In genomic region chr7:19802995-19803394, GRCm38 (mm10) we compare ENCODE assay signal across 9 mouse cellular contexts. TPM values are rescaled to one million over a fixed set of nuclear protein-coding genes. Genes with fewer than 3 reads are reported as not detected.
DNase-seq lines count a peak whose midpoint lies in the region; ATAC-seq and TF ChIP-seq lines count a peak whose summit lies in the region.
"Had no signal": no experiment of that assay in that cellular context is flagged by ENCODE, and none has a peak within 500 bp of the region (broad histone marks: within the 10 kb centered on the region; RNA-seq: fewer than 3 reads in every experiment).

No protein-coding gene starts in this region.

- H3K79me2 ChIP-seq in MEL (ENCODE audit: control insufficient read depth, insufficient read depth, low read length, poor library complexity), result no peaks in the 10 kb centered on the region

- DNase-seq in intestine, embryonic 14.5 days (ENCODE audit: low spot score), result peak; percentile 91
- DNase-seq in MEL (ENCODE audit: low read depth, low spot score), result peak; percentile 59
- DNase-seq in limb, embryonic 11.5 days (ENCODE audit: low spot score), result peak; percentile 83
- peak; percentile 80 for DNase-seq in neural tube, embryonic 10.5 days (ENCODE audit: extremely low spot score, low spot score)
- peak; percentile 79 for DNase-seq in thymus, postnatal 25 days

- ATAC-seq in intestine, embryonic 14.5 days (replicated peaks; ENCODE audit: low FRiP score, low TSS enrichment, low read depth), result no peak
- no peak for ATAC-seq in intestine, embryonic 15.5 days
- ATAC-seq in hindbrain, embryonic 13.5 days (ENCODE audit: low FRiP score), result peak; percentile 68; the same call in 1 of the 2 replicates
- ATAC-seq in limb, embryonic 11.5 days (ENCODE audit: insufficient number of reproducible peaks, low FRiP score, low TSS enrichment, low read depth), result no peak

- no peaks in the 10 kb centered on the region for H3K4me1 ChIP-seq in intestine, embryonic 14.5 days (replicated peaks; ENCODE audit: control insufficient read depth, insufficient read depth, low read length)
- H3K4me1 ChIP-seq in intestine, embryonic 15.5 days (replicated peaks), result no peaks in the 10 kb centered on the region
- H3K4me1 ChIP-seq in MEL (ENCODE audit: control insufficient read depth in 1 of 2, insufficient read depth in 2 of 2, low read length in 2 of 2), result no peaks in the 10 kb centered on the region; a peak in 1 of 4 replicates
- H3K4me1 ChIP-seq in cortical plate, adult 2 months (ENCODE audit: control insufficient read depth, insufficient read depth, low read length), result no peaks in the 10 kb centered on the region
- H3K4me1 ChIP-seq in hindbrain, embryonic 13.5 days (replicated peaks), result no peaks in the 10 kb centered on the region
- H3K4me1 ChIP-seq in limb, embryonic 11.5 days (ENCODE audit: control insufficient read depth, insufficient read depth, low read length), result no peaks in the 10 kb centered on the region
- H3K4me1 ChIP-seq: embryonic facial prominence, embryonic 12.5 days had no signal

- H3K9me3 ChIP-seq in intestine, embryonic 14.5 days (ENCODE audit: control insufficient read depth, low read length), result no peaks in the 10 kb centered on the region
- no peaks in the 10 kb centered on the region for H3K9me3 ChIP-seq in intestine, embryonic 15.5 days
- H3K9me3 ChIP-seq in MEL (replicated peaks; ENCODE audit: insufficient read depth, low read length), result no peaks in the 10 kb centered on the region
- H3K9me3 ChIP-seq in hindbrain, embryonic 13.5 days, result peaks cover 7% of the 10 kb centered on the region
- no peaks in the 10 kb centered on the region for H3K9me3 ChIP-seq in limb, embryonic 11.5 days (ENCODE audit: control insufficient read depth, low read length)
- H3K9me3 ChIP-seq: embryonic facial prominence, embryonic 12.5 days had no signal

- no peaks in the 10 kb centered on the region for H3K36me3 ChIP-seq in intestine, embryonic 14.5 days (ENCODE audit: control insufficient read depth, insufficient read depth, low read length)
- H3K36me3 ChIP-seq in intestine, embryonic 15.5 days, result no peaks in the 10 kb centered on the region
- H3K36me3 ChIP-seq in MEL (ENCODE audit: control insufficient read depth in 1 of 2, insufficient read depth in 2 of 2, low read length in 2 of 2), result peaks cover 0 to 2% of the 10 kb centered on the region in 2 experiments; a peak in 1 of 4 replicates
- no peaks in the 10 kb centered on the region for H3K36me3 ChIP-seq in hindbrain, embryonic 13.5 days
- H3K36me3 ChIP-seq in limb, embryonic 11.5 days (ENCODE audit: control insufficient read depth, insufficient read depth, low read length), result no peaks in the 10 kb centered on the region
- H3K36me3 ChIP-seq: embryonic facial prominence, embryonic 12.5 days had no signal

- H3K9ac ChIP-seq in intestine, embryonic 14.5 days (ENCODE audit: low read length), result no peak overlapping the region
- H3K9ac ChIP-seq in intestine, embryonic 15.5 days, result no peak overlapping the region
- no peak overlapping the region for H3K9ac ChIP-seq in MEL (ENCODE audit: control insufficient read depth, low read depth, low read length, poor library complexity, severe bottlenecking)
- no peak overlapping the region for H3K9ac ChIP-seq in hindbrain, embryonic 13.5 days
- no peak overlapping the region for H3K9ac ChIP-seq in limb, embryonic 11.5 days (ENCODE audit: low read length)
- H3K9ac ChIP-seq: embryonic facial prominence, embryonic 12.5 days had no signal

- TF ChIP-seq CTCF in MEL (IDR thresholded peaks at IDR 0.05 in 2 of 3, conservative IDR thresholded peaks at IDR 0.05 in 1 of 3; ENCODE audit: control insufficient read depth in 1 of 3, insufficient read depth in 1 of 3, low read depth in 2 of 3, low read length in 3 of 3, poor library complexity in 1 of 3, severe bottlenecking in 1 of 3), result peak; percentile 84 to 89 (median 84)
- peak; percentile 93 for TF ChIP-seq CTCF in cortical plate, adult 2 months (IDR thresholded peaks at IDR 0.05; ENCODE audit: extremely low read depth, insufficient read depth, low read length)

- H3K27ac ChIP-seq in intestine, embryonic 14.5 days (ENCODE audit: low read depth), result no peak overlapping the region
- H3K27ac ChIP-seq in intestine, embryonic 15.5 days, result no peak overlapping the region
- H3K27ac ChIP-seq in MEL (ENCODE audit: control insufficient read depth, low read depth, low read length), result no peak overlapping the region
- no peak overlapping the region for H3K27ac ChIP-seq in cortical plate, adult 2 months (ENCODE audit: insufficient read depth, low read length)
- no peak overlapping the region for H3K27ac ChIP-seq in hindbrain, embryonic 13.5 days
- H3K27ac ChIP-seq in limb, embryonic 11.5 days (replicated peaks; ENCODE audit: low read depth, low read length), result no peak overlapping the region
- H3K27ac ChIP-seq: embryonic facial prominence, embryonic 12.5 days had no signal

- no peak overlapping the region for H3K4me3 ChIP-seq in intestine, embryonic 14.5 days (ENCODE audit: low read depth, low read length)
- H3K4me3 ChIP-seq in intestine, embryonic 15.5 days (replicated peaks), result no peak overlapping the region
- H3K4me3 ChIP-seq in MEL (ENCODE audit: control insufficient read depth in 1 of 2, insufficient read depth in 1 of 2, low read depth in 2 of 2, low read length in 2 of 2), result no peak overlapping the region
- H3K4me3 ChIP-seq in cortical plate, adult 2 months (ENCODE audit: insufficient read depth, low read length), result no peak overlapping the region
- H3K4me3 ChIP-seq in hindbrain, embryonic 13.5 days, result no peak overlapping the region
- no peak overlapping the region for H3K4me3 ChIP-seq in limb, embryonic 11.5 days (ENCODE audit: low read depth, low read length)
- H3K4me3 ChIP-seq: embryonic facial prominence, embryonic 12.5 days had no signal

- no peaks in the 10 kb centered on the region for H3K27me3 ChIP-seq in intestine, embryonic 14.5 days (replicated peaks; ENCODE audit: control insufficient read depth, insufficient read depth, low read length)
- no peaks in the 10 kb centered on the region for H3K27me3 ChIP-seq in intestine, embryonic 15.5 days (replicated peaks)
- no peaks in the 10 kb centered on the region for H3K27me3 ChIP-seq in MEL (ENCODE audit: control insufficient read depth in 1 of 2, insufficient read depth in 2 of 2, low read length in 2 of 2)
- peaks cover 13% of the 10 kb centered on the region; the same call in 1 of the 2 replicates for H3K27me3 ChIP-seq in hindbrain, embryonic 13.5 days
- H3K27me3 ChIP-seq in limb, embryonic 11.5 days (ENCODE audit: control insufficient read depth, insufficient read depth, low read length), result no peaks in the 10 kb centered on the region
- H3K27me3 ChIP-seq: embryonic facial prominence, embryonic 12.5 days had no signal

- TF ChIP-seq EP300 in MEL (IDR thresholded peaks at IDR 0.05; ENCODE audit: low read depth in 1 of 2, low read length in 2 of 2), result no peak

- WGBS in intestine, embryonic 14.5 days, result 18% methylated on average over 7 of the region's 7 CpGs
- WGBS in intestine, embryonic 15.5 days, result 21% methylated on average over 7 of the region's 7 CpGs
- WGBS in hindbrain, embryonic 13.5 days, result 22% methylated on average over 7 of the region's 7 CpGs
- WGBS in limb, embryonic 11.5 days, result 34% methylated on average over 5 of the region's 7 CpGs

- no peak for TF ChIP-seq POLR2A in MEL (IDR thresholded peaks at IDR 0.05; ENCODE audit: control insufficient read depth in 1 of 2, insufficient read depth in 1 of 2, low read depth in 1 of 2, low read length in 2 of 2, poor library complexity in 1 of 2)
- no peak for TF ChIP-seq POLR2A in cortical plate, adult 2 months (IDR thresholded peaks at IDR 0.05; ENCODE audit: extremely low read depth, insufficient read depth, low read length)

- TF ChIP-seq RAD21 in MEL (IDR thresholded peaks at IDR 0.05; ENCODE audit: low read depth, low read length), result peak; percentile 92

- H3K4me2 ChIP-seq in intestine, embryonic 14.5 days (ENCODE audit: low read length), result no peak overlapping the region
- H3K4me2 ChIP-seq in intestine, embryonic 15.5 days (replicated peaks), result no peak overlapping the region
- H3K4me2 ChIP-seq in hindbrain, embryonic 13.5 days, result no peak overlapping the region
- no peak overlapping the region for H3K4me2 ChIP-seq in limb, embryonic 11.5 days (ENCODE audit: low read depth, severe bottlenecking)
- H3K4me2 ChIP-seq: embryonic facial prominence, embryonic 12.5 days had no signal

RNA-seq across cellular contexts. Expression of gene Cblc, which starts 6.4 kb away (rescaled TPM):
- polyA plus RNA-seq in intestine, embryonic 14.5 days (2014; fragmentation: Nextera tagmentation; extraction: Ambion mirVana), result 13.5 and 14.0 TPM in 2 replicates
- polyA plus RNA-seq in intestine, embryonic 15.5 days (2015; fragmentation: Nextera tagmentation; extraction: Ambion mirVana), result 24.5 and 26.4 TPM in 2 replicates
- not detected in 2 replicates for total RNA-seq in MEL (2012; rRNA removed)
- polyA plus RNA-seq in MEL (2012; ENCODE audit: insufficient read depth in 1 of 2, insufficient read length in 2 of 2, low read depth in 1 of 2, low replicate concordance in 2 of 2, missing spikeins in 1 of 2), result not detected
- not detected in 2 replicates for polyA plus RNA-seq in cortical plate, adult 2 months (2012; rRNA removed)
- not detected in 2 replicates for polyA plus RNA-seq in hindbrain, embryonic 13.5 days (2015; fragmentation: Nextera tagmentation; extraction: Ambion mirVana)
- 0.75 and 1.3 TPM in 2 replicates for polyA plus RNA-seq in limb, embryonic 11.5 days (2014; fragmentation: Nextera tagmentation; extraction: Ambion mirVana)

RNA-seq across cellular contexts. Expression of gene Bcl3, which starts 19.6 kb away (rescaled TPM):
- 9.5 and 13.5 TPM in 2 replicates for polyA plus RNA-seq in intestine, embryonic 14.5 days (2014; fragmentation: Nextera tagmentation; extraction: Ambion mirVana)
- polyA plus RNA-seq in intestine, embryonic 15.5 days (2015; fragmentation: Nextera tagmentation; extraction: Ambion mirVana), result 13.3 and 13.9 TPM in 2 replicates
- 1.7 and 2.7 TPM in 2 replicates for total RNA-seq in MEL (2012; rRNA removed)
- 1 to 10 TPM in 1 of 2 experiments, not detected in 1; 6.7 TPM for polyA plus RNA-seq in MEL (2012; ENCODE audit: insufficient read depth in 1 of 2, insufficient read length in 2 of 2, low read depth in 1 of 2, low replicate concordance in 2 of 2, missing spikeins in 1 of 2)
- polyA plus RNA-seq in cortical plate, adult 2 months (2012; rRNA removed), result 0.42 and 0.53 TPM in 2 replicates
- 0.60 and 1.5 TPM in 2 replicates for polyA plus RNA-seq in hindbrain, embryonic 13.5 days (2015; fragmentation: Nextera tagmentation; extraction: Ambion mirVana)
- polyA plus RNA-seq in limb, embryonic 11.5 days (2014; fragmentation: Nextera tagmentation; extraction: Ambion mirVana), result 0.71 and 1.2 TPM in 2 replicates

RNA-seq across cellular contexts. Expression of gene Bcam, which starts 32.2 kb away (rescaled TPM):
- 89.6 and 93.4 TPM in 2 replicates for polyA plus RNA-seq in intestine, embryonic 14.5 days (2014; fragmentation: Nextera tagmentation; extraction: Ambion mirVana)
- polyA plus RNA-seq in intestine, embryonic 15.5 days (2015; fragmentation: Nextera tagmentation; extraction: Ambion mirVana), result 76.9 and 79.4 TPM in 2 replicates
- total RNA-seq in MEL (2012; rRNA removed), result 2.6 and 3.2 TPM in 2 replicates
- polyA plus RNA-seq in MEL (2012; ENCODE audit: insufficient read depth in 1 of 2, insufficient read length in 2 of 2, low read depth in 1 of 2, low replicate concordance in 2 of 2, missing spikeins in 1 of 2), result 1 to 10 TPM in 1 of 2 experiments, not detected in 1; 8.1 TPM
- 23.0 and 24.4 TPM in 2 replicates for polyA plus RNA-seq in cortical plate, adult 2 months (2012; rRNA removed)
- polyA plus RNA-seq in hindbrain, embryonic 13.5 days (2015; fragmentation: Nextera tagmentation; extraction: Ambion mirVana), result 8.1 and 10.7 TPM in 2 replicates
- polyA plus RNA-seq in limb, embryonic 11.5 days (2014; fragmentation: Nextera tagmentation; extraction: Ambion mirVana), result 43.0 and 44.1 TPM in 2 replicates

RNA-seq across cellular contexts. Expression of gene Gm19345, which starts 48.8 kb away (rescaled TPM):
- 0.31 and 0.42 TPM in 2 replicates for polyA plus RNA-seq in intestine, embryonic 14.5 days (2014; fragmentation: Nextera tagmentation; extraction: Ambion mirVana)
- 0.14 and 0.16 TPM in 2 replicates for polyA plus RNA-seq in intestine, embryonic 15.5 days (2015; fragmentation: Nextera tagmentation; extraction: Ambion mirVana)
- not detected in 2 replicates for total RNA-seq in MEL (2012; rRNA removed)
- polyA plus RNA-seq in MEL (2012; ENCODE audit: insufficient read depth in 1 of 2, insufficient read length in 2 of 2, low read depth in 1 of 2, low replicate concordance in 2 of 2, missing spikeins in 1 of 2), result not detected
- polyA plus RNA-seq in cortical plate, adult 2 months (2012; rRNA removed), result 3.0 and 3.9 TPM in 2 replicates
- 7.6 and 9.3 TPM in 2 replicates for polyA plus RNA-seq in hindbrain, embryonic 13.5 days (2015; fragmentation: Nextera tagmentation; extraction: Ambion mirVana)
- polyA plus RNA-seq in limb, embryonic 11.5 days (2014; fragmentation: Nextera tagmentation; extraction: Ambion mirVana), result not detected in 2 replicates

RNA-seq across cellular contexts. Expression of gene Nectin2, which starts 52.7 kb away (rescaled TPM):
- 136 TPM in 2 replicates for polyA plus RNA-seq in intestine, embryonic 14.5 days (2014; fragmentation: Nextera tagmentation; extraction: Ambion mirVana)
- 148 and 154 TPM in 2 replicates for polyA plus RNA-seq in intestine, embryonic 15.5 days (2015; fragmentation: Nextera tagmentation; extraction: Ambion mirVana)
- 6.9 TPM in 2 replicates for total RNA-seq in MEL (2012; rRNA removed)
- polyA plus RNA-seq in MEL (2012; ENCODE audit: insufficient read depth in 1 of 2, insufficient read length in 2 of 2, low read depth in 1 of 2, low replicate concordance in 2 of 2, missing spikeins in 1 of 2), result 10 to 100 TPM in 1 of 2 experiments, not detected in 1; 25.6 TPM
- 6.9 and 7.1 TPM in 2 replicates for polyA plus RNA-seq in cortical plate, adult 2 months (2012; rRNA removed)
- 49.1 and 49.8 TPM in 2 replicates for polyA plus RNA-seq in hindbrain, embryonic 13.5 days (2015; fragmentation: Nextera tagmentation; extraction: Ambion mirVana)
- 59.3 and 63.2 TPM in 2 replicates for polyA plus RNA-seq in limb, embryonic 11.5 days (2014; fragmentation: Nextera tagmentation; extraction: Ambion mirVana)
